Mouse (Mus musculus) adrenal gland, adult (tissue): ENCODE measurements around the gene Gm6465.
A peak's percentile ranks its signal among the peaks of the same experiment; 100 is the strongest.
"Not testable (repeated sequence)": the region's sequence is repeated elsewhere in the genome, so short reads cannot be mapped to it uniquely, and the experiment has no call there.

ENCODE experiments used
- DNase-seq, 2 experiments: peaks; one replicate each; pipeline ENCODE4 v3.0.0; 2022 to 2023; ENCODE audit warnings: low spot score in 1 of 2; ENCODE audit not compliant: inconsistent age in 2 of 2

Gene Gm6465

GRCm38 (mm10) chr5:11845239-11845638 lies at the start of gene Gm6465:
TSS of gene Gm6465 (plus strand) at chr5:11845539.
- DNase-seq = not testable (repeated sequence)

GRCm38 (mm10) chr5:11845824-11846223 lies 485 bp downstream of the Gm6465 start:
- not testable (repeated sequence) for DNase-seq

- DNase-seq = peak in 1 of 2 experiments; percentile 17
Measured at GRCm38 (mm10) chr5:11857909-11858308, 12.6 kb downstream of the Gm6465 start.
